ENCODE assay signal across 16 mouse cellular contexts in genomic region chr15:88535516-88535915, GRCm38 (mm10).
A peak's percentile ranks its signal among the peaks of the same experiment; 100 is the strongest.
DNase-seq lines count a peak whose midpoint lies in the region; ATAC-seq and TF ChIP-seq lines count a peak whose summit lies in the region.
"Had no signal": no experiment of that assay in that cellular context is flagged by ENCODE, and none has a peak within 500 bp of the region (broad histone marks: within the 10 kb centered on the region; RNA-seq: fewer than 3 reads in every experiment).

No protein-coding gene starts in this region.

- no peak overlapping the region for H3K4me3 ChIP-seq in hindbrain, postnatal 0 days (ENCODE audit: low read length)
- no peak overlapping the region for H3K4me3 ChIP-seq in hindbrain, embryonic 16.5 days (ENCODE audit: low read length)
- H3K4me3 ChIP-seq: embryonic facial prominence, embryonic 12.5 days; forebrain, embryonic 15.5 days; heart, embryonic 13.5 days; hindbrain, embryonic 15.5 days had no signal

- H3K9me3 ChIP-seq in hindbrain, postnatal 0 days (ENCODE audit: low read length), result no peaks in the 10 kb centered on the region
- H3K9me3 ChIP-seq in hindbrain, embryonic 16.5 days (ENCODE audit: control insufficient read depth, low read length), result peaks cover 6% of the 10 kb centered on the region
- H3K9me3 ChIP-seq: embryonic facial prominence, embryonic 12.5 days; forebrain, embryonic 15.5 days; hindbrain, embryonic 15.5 days had no signal

- no peak overlapping the region for H3K9ac ChIP-seq in hindbrain, postnatal 0 days (replicated peaks; ENCODE audit: low read length)
- no peak overlapping the region for H3K9ac ChIP-seq in hindbrain, embryonic 16.5 days (ENCODE audit: low read depth, low read length)
- H3K9ac ChIP-seq: embryonic facial prominence, embryonic 12.5 days; forebrain, embryonic 15.5 days; heart, embryonic 13.5 days; hindbrain, embryonic 15.5 days had no signal

- DNase-seq in cerebellum, adult 9-11 months, result peak; percentile 14
- DNase-seq in cerebellum, postnatal 36 days, result no peak
- no peak for DNase-seq in hindbrain, postnatal 0 days (ENCODE audit: low spot score)
- peak; percentile 69 for DNase-seq in testis, postnatal 10 days (ENCODE audit: low spot score)
- DNase-seq in testis, postnatal 14 days (ENCODE audit: low spot score), result no peak
- DNase-seq: adrenal gland, adult 8-10 months; cerebellum, adult 18-20 months; gastrocnemius, postnatal 25 days; heart, adult 11 months; heart, postnatal 36 days; kidney, adult 11 months had no signal

- H3K27ac ChIP-seq in hindbrain, postnatal 0 days, result no peak overlapping the region
- no peak overlapping the region for H3K27ac ChIP-seq in hindbrain, embryonic 16.5 days (ENCODE audit: low read depth, low read length)
- H3K27ac ChIP-seq: embryonic facial prominence, embryonic 12.5 days; forebrain, embryonic 15.5 days; heart, embryonic 13.5 days; hindbrain, embryonic 15.5 days had no signal

- no peak for ATAC-seq in hindbrain, postnatal 0 days
- no peak for ATAC-seq in hindbrain, embryonic 16.5 days
- ATAC-seq: forebrain, embryonic 15.5 days had no signal

- H3K27me3 ChIP-seq in hindbrain, postnatal 0 days (ENCODE audit: insufficient read depth, low read length), result no peaks in the 10 kb centered on the region
- no peaks in the 10 kb centered on the region for H3K27me3 ChIP-seq in hindbrain, embryonic 16.5 days (replicated peaks; ENCODE audit: control insufficient read depth, insufficient read depth, low read length)
- H3K27me3 ChIP-seq: embryonic facial prominence, embryonic 12.5 days; forebrain, embryonic 15.5 days; heart, embryonic 13.5 days; hindbrain, embryonic 15.5 days had no signal

- TF ChIP-seq CTCF in hindbrain, postnatal 0 days (IDR thresholded peaks at IDR 0.05; ENCODE audit: low read depth), result 0 out of 2 replicates have a peak, but pooled peaks have one; percentile 8

- no peak overlapping the region for H3K4me2 ChIP-seq in hindbrain, postnatal 0 days (ENCODE audit: low read depth, low read length)
- H3K4me2 ChIP-seq in hindbrain, embryonic 16.5 days (ENCODE audit: low read length), result no peak overlapping the region
- H3K4me2 ChIP-seq: embryonic facial prominence, embryonic 12.5 days; forebrain, embryonic 15.5 days; heart, embryonic 13.5 days; hindbrain, embryonic 15.5 days had no signal

- H3K36me3 ChIP-seq in hindbrain, postnatal 0 days (ENCODE audit: insufficient read depth, low read length), result no peaks in the 10 kb centered on the region
- H3K36me3 ChIP-seq in hindbrain, embryonic 16.5 days (ENCODE audit: control insufficient read depth, insufficient read depth, low read length), result no peaks in the 10 kb centered on the region
- H3K36me3 ChIP-seq: embryonic facial prominence, embryonic 12.5 days; forebrain, embryonic 15.5 days; heart, embryonic 13.5 days; hindbrain, embryonic 15.5 days had no signal

- 64% methylated on average over 2 of the region's 2 CpGs for WGBS in hindbrain, postnatal 0 days
- 71% methylated on average over 2 of the region's 2 CpGs for WGBS in hindbrain, embryonic 16.5 days

- no peaks in the 10 kb centered on the region for H3K4me1 ChIP-seq in hindbrain, postnatal 0 days (ENCODE audit: insufficient read depth, low read length)
- peaks cover 4% of the 10 kb centered on the region for H3K4me1 ChIP-seq in hindbrain, embryonic 16.5 days (ENCODE audit: control insufficient read depth, insufficient read depth, low read depth, low read length)
- H3K4me1 ChIP-seq: embryonic facial prominence, embryonic 12.5 days; heart, embryonic 13.5 days had no signal

Comparison
In these comparisons a context has a peak if more than half of its experiments do, and no peak if none do; other contexts are left out.
1. DNase-seq: peak in cerebellum, adult 9-11 months (single experiment) and testis, postnatal 10 days (single experiment); none in cerebellum, postnatal 36 days (0 of 2), hindbrain, postnatal 0 days (single experiment) and testis, postnatal 14 days (single experiment).